Mouse (Mus musculus) kidney, adult 2 months (tissue): ENCODE measurements around the gene Tceal7.

Experiments
- CTCF ChIP-seq: fragments of 200-500 bp; conservative IDR thresholded peaks from 2 replicates; pipeline ENCODE4 v1.5.1; 2011; ENCODE audit warnings: low read depth, mild to moderate bottlenecking, control low read depth, low read length, moderate library complexity, mixed read lengths; ENCODE audit not compliant: insufficient read depth, insufficient read length
- POLR2A ChIP-seq: fragments of 200-500 bp; IDR thresholded peaks from one replicate; pipeline ENCODE4 v1.6.1; 2011; ENCODE audit warnings: low read depth, low read length, control low read depth

DNA sequence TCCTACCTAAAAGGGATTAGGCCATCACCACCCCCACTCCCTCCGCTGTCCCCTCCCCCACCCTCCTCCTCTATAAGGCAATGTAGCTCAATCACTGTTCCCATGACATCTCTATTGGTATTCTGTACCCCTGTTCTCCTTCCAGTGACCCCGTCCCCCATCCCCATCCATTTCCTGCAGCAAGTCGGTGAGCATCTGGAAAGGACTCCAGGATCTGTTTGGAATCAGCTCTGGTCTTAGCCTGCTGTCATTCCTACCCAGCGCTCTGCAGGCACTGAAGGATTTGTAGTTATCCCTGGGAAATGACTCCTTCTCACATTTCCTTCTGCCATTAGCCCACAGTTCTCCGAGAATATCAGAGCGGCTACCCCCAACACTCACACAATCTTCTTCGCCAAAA is 11.3 kb upstream of the Tceal7 start:
- no peak for TF ChIP-seq POLR2A
- no peak for TF ChIP-seq CTCF
